Mouse (Mus musculus) testis, adult 2 months (tissue): Measurements from ENCODE around the gene Zfp91. TPM values are rescaled to one million over a fixed set of nuclear protein-coding genes. Genes with fewer than 3 reads are reported as not detected.

Experiments used
- H3K27ac ChIP-seq: fragments of 200-500 bp; 2 replicates; pipeline ENCODE4 v1.5.1; 2012; ENCODE audit warnings: low read depth, low read length; ENCODE audit not compliant: control insufficient read depth, insufficient read depth
- H3K27me3 ChIP-seq: fragments of 200-500 bp; 2 replicates; pipeline ENCODE4 v1.6.1; 2012; ENCODE audit warnings: mild to moderate bottlenecking, low read length, moderate library complexity; ENCODE audit not compliant: control insufficient read depth, insufficient read depth
- H3K36me3 ChIP-seq: fragments of 200-500 bp; 2 replicates; pipeline ENCODE4 v1.6.1; 2012; ENCODE audit warnings: mild to moderate bottlenecking, low read length; ENCODE audit not compliant: control insufficient read depth, insufficient read depth
- H3K4me1 ChIP-seq: fragments of 200-500 bp; 2 replicates; pipeline ENCODE4 v1.6.1; 2012; ENCODE audit warnings: low read length; ENCODE audit not compliant: control insufficient read depth, insufficient read depth
- H3K4me3 ChIP-seq: fragments of 200-500 bp; 2 replicates; pipeline ENCODE4 v1.5.1; 2012; ENCODE audit warnings: low read depth, mild to moderate bottlenecking, low read length, moderate library complexity, mixed read lengths; ENCODE audit not compliant: control insufficient read depth
- CTCF ChIP-seq: fragments of 200-500 bp; IDR thresholded peaks from 2 replicates; pipeline ENCODE4 v1.5.1; 2012; ENCODE audit warnings: low read depth, mild to moderate bottlenecking, inconsistent platforms, low read length, moderate library complexity; ENCODE audit not compliant: control insufficient read depth, insufficient read depth, insufficient replicate concordance
- POLR2A ChIP-seq: fragments of 200-500 bp; IDR thresholded peaks from 2 replicates; pipeline ENCODE4 v1.6.1; 2012; ENCODE audit warnings: low read depth, mild to moderate bottlenecking, inconsistent platforms, low read length, moderate library complexity; ENCODE audit not compliant: control insufficient read depth
- polyA plus RNA-seq: library from polyadenylated mRNA; depleted of rRNA; stranded (reverse); fragments of >200 nt; gene quantifications from 2 replicates; pipeline ENCODE4 v1.2.3, GENCODE M21; 2012; rRNA removed

The Zfp91 gene
- polyA plus RNA-seq, 1 experiment = 48.5 TPM

DNA sequence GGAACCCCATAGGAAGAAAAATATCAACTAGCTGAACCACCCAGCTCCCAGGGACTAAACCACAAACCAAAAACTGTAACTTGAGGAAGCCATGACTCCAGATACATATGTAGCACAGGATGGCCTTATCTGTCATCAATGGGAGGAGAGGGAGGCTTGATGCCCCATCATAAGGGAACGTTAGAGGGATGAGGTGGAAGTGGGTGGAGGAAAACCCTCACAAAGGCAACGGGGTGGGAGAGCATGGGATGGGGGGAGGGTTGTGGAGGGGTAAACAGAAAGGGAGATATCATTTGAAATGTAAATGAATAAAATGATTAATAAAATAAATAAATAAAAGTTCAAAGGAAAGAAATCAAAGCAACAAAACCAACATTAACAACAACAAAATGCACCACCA is 75.5 kb downstream of the Zfp91 start:
- TF ChIP-seq POLR2A = no peak
- no peak for TF ChIP-seq CTCF
- H3K27me3 ChIP-seq = no peaks in the 10 kb centered on the region
- no peak overlapping the region for H3K27ac ChIP-seq
- no peaks in the 10 kb centered on the region for H3K4me1 ChIP-seq
- H3K36me3 ChIP-seq = no peaks in the 10 kb centered on the region
- H3K4me3 ChIP-seq = no peak overlapping the region

DNA sequence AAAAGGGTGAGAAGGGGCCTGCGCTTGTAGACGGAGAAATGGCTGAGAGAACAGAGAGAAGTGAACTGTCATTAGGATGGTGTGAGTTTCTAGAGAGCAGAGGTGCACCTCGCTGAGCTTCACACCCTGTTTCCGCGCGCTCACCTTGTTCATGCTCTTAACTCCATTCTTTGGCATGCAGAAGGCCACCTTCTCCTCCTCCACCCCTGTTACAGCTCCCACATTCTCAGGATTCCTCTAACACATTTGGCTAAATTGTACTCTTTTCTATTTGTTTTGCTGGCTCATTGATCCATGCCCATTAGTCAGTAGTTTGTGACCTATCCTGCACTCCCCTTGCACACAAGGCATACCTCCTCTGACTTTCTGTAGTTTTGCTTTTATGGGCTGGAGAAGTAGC is 76.7 kb downstream of the Zfp91 start:
- TF ChIP-seq CTCF = no peak
- TF ChIP-seq POLR2A = no peak
- no peak overlapping the region for H3K27ac ChIP-seq
- no peaks in the 10 kb centered on the region for H3K27me3 ChIP-seq
- H3K4me3 ChIP-seq = no peak overlapping the region
- H3K4me1 ChIP-seq = no peaks in the 10 kb centered on the region
- H3K36me3 ChIP-seq = no peaks in the 10 kb centered on the region

Other genes starting within 250 kb of the Zfp91 start
- not detected in 2 replicates for gene Gm4952, start 196.2 kb downstream of the Zfp91 start, polyA plus RNA-seq
- not detected in 2 replicates for gene Glyat, start 162.8 kb downstream of the Zfp91 start, polyA plus RNA-seq
- gene Olfr1442, start 125.7 kb downstream of the Zfp91 start, polyA plus RNA-seq = not detected in 2 replicates
- gene Olfr1443, start 118.0 kb downstream of the Zfp91 start, polyA plus RNA-seq = not detected in 2 replicates
- not detected in 2 replicates for gene Keg1, start 100.3 kb downstream of the Zfp91 start, polyA plus RNA-seq
- gene Cntf, start 30.5 kb downstream of the Zfp91 start, polyA plus RNA-seq = 2.9 and 3.1 TPM in 2 replicates
- 25.4 and 27.6 TPM in 2 replicates for gene Lpxn, start 67 bp upstream of the Zfp91 start, polyA plus RNA-seq
- 0.21 and 0.41 TPM in 2 replicates for gene Gm5244, start 50.6 kb upstream of the Zfp91 start, polyA plus RNA-seq
- gene Olfr1444, start 61.2 kb upstream of the Zfp91 start, polyA plus RNA-seq = 0.96 and 1.2 TPM in 2 replicates
- 0.62 and 0.94 TPM in 2 replicates for gene Olfr1445, start 87.7 kb upstream of the Zfp91 start, polyA plus RNA-seq
- not detected in 2 replicates for gene Olfr1446, start 97.4 kb upstream of the Zfp91 start, polyA plus RNA-seq
- not detected in 2 replicates for gene Olfr1447, start 107.6 kb upstream of the Zfp91 start, polyA plus RNA-seq
- gene Olfr1448, start 128.3 kb upstream of the Zfp91 start, polyA plus RNA-seq = not detected in 2 replicates
- gene Olfr1449, start 134.7 kb upstream of the Zfp91 start, polyA plus RNA-seq = not detected in 2 replicates
- not detected in 2 replicates for gene Olfr1450, start 154.1 kb upstream of the Zfp91 start, polyA plus RNA-seq
- gene Olfr1451, start 198.9 kb upstream of the Zfp91 start, polyA plus RNA-seq = not detected in 2 replicates
- gene Olfr1453, start 232.2 kb upstream of the Zfp91 start, polyA plus RNA-seq = not detected in 2 replicates